Mouse (Mus musculus) left cerebral cortex, postnatal 10 days (tissue): ENCODE measurements around the gene Taar5. TPM values are rescaled to one million over a fixed set of nuclear protein-coding genes. Genes with fewer than 3 reads are reported as not detected.

Source experiments
- DNase-seq, 2 experiments: peaks; one replicate each; pipeline ENCODE4 v3.0.0; 2021 to 2022; ENCODE audit warnings: low spot score in 2 of 2, mixed read lengths in 1 of 2; ENCODE audit errors: extremely low spot score in 1 of 2
- intact Hi-C: fragments of 180-260 bp; cut with DNase I; formaldehyde crosslinking; loops from one replicate; pipeline ENCODE4 v1.15.1; 2025
- total RNA-seq, 2 experiments: library from RNA; stranded (reverse); gene quantifications; 2 replicates each; pipeline ENCODE4 v1.2.3; 2021

The Taar5 gene
- total RNA-seq, 2 experiments from 2014 or later: not detected

DNA sequence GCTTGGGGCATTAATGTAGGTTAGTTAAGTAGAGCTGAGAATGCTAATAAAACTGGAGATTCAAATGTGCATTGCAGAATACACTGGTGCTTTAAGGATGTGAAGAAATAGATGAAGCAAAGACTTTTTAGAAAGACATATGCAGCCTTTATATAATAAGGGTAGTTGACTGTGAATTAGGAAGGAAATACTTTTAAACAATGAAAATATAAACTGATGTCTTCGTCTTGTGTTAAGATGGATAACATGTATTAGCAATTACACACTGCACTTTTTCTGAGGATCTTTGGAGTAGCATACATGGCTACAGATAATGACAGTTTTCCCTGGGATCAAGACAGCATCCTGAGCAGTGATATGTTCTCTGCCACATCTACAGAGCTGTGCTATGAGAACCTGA lies 29.1 kb downstream of the Taar5 start, which contains the start of gene Taar7b:
TSS of gene Taar7b (plus strand) at position 301 of the 400 bp plus-strand sequence.
- DNase-seq: no peak
- intact Hi-C loops: no loop called here

DNA sequence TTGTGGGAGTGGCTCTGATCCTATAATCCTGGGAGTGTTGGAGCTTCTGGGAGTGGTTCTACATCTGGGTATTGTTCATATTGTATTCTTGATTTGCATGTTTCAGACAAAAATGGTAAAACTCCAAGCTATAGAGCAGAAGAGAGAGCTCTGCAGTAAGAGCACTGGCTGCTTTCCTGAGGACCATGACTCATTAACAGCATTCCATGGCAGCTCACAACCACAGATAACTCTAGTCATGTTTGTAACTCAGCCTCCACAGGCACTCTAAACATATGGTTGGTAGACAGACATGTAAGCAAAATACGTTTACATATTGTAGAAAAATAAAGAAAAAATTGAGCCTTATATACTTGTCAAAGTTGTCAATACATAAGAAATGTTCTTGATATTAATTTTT lies 35.9 kb downstream of the Taar5 start:
- no peak for DNase-seq
- intact Hi-C loops: no loop called here

DNA sequence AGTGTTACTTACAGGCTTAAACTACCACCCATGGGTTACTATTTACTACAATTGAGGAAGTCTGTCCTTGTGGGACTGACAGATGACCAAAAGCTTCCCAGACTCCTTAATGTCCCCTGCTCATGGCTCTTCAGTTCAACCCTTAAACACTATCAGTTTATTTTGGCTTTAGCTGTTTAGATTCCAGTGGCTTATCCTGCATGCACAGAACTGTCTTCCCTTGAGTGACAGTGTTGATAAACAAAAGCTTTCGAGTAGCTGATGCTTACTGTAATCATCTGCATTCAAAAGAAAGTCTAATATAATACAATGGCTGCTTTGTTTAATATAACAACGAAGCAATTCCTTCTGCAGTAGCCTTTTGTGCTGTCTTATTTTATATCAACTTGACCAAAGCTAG lies 36.5 kb downstream of the Taar5 start:
- intact Hi-C loops: no loop called here
- DNase-seq: no peak

DNA sequence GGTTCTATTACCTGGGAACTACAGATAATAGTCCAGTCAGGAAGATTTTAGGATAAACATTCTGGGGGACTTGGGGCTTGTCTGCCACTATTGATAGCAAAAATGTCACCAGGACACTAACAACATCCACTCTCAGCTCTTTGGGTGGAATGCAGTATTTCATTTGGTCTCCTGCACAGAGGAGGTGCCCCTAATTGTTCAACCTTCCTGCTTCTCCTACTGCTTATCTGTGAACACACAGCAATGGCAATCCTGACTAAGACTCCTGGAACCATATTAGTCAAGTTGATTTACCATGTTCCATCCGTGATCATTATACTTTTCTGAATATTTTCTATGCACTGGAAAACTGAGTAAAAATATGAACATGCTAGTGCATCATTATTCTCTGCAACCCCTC lies 37.6 kb downstream of the Taar5 start:
- intact Hi-C loops: no loop called here
- DNase-seq: no peak

Other genes starting within 250 kb of the Taar5 start
- 100 to 1,000 TPM; 259 to 319 TPM for gene Rps12, start 183.4 kb upstream of the Taar5 start, total RNA-seq
- 10 to 100 TPM; 24.4 to 26.0 TPM for gene Slc18b1, start 173.7 kb upstream of the Taar5 start, total RNA-seq
- not detected for gene Vnn3, start 119.2 kb upstream of the Taar5 start, total RNA-seq
- gene Vnn1, start 76.0 kb upstream of the Taar5 start, total RNA-seq: under 1 TPM; 0.36 to 0.69 TPM
- gene Taar1, start 50.4 kb upstream of the Taar5 start, total RNA-seq: not detected
- not detected for gene Taar2, start 32.1 kb upstream of the Taar5 start, total RNA-seq
- gene Taar3, start 21.1 kb upstream of the Taar5 start, total RNA-seq: under 1 TPM in 1 of 2 experiments, not detected in 1; 0.34 TPM
- gene Taar4, start 10.2 kb upstream of the Taar5 start, total RNA-seq: not detected
- gene Taar6, start 14.9 kb downstream of the Taar5 start, total RNA-seq: not detected
- not detected for gene Taar7a, start 22.8 kb downstream of the Taar5 start, total RNA-seq
- not detected for gene Taar7b, start 29.2 kb downstream of the Taar5 start, total RNA-seq
- not detected for gene Taar7d, start 56.5 kb downstream of the Taar5 start, total RNA-seq
- gene Taar7e, start 66.9 kb downstream of the Taar5 start, total RNA-seq: not detected
- gene Taar7f, start 78.8 kb downstream of the Taar5 start, total RNA-seq: not detected
- gene Taar8a, start 105.8 kb downstream of the Taar5 start, total RNA-seq: not detected
- gene Taar8b, start 121.6 kb downstream of the Taar5 start, total RNA-seq: not detected
- gene Taar8c, start 131.2 kb downstream of the Taar5 start, total RNA-seq: not detected
- gene Taar9, start 138.8 kb downstream of the Taar5 start, total RNA-seq: not detected
- 100 to 1,000 TPM; 190 to 199 TPM for gene Stx7, start 178.6 kb downstream of the Taar5 start, total RNA-seq